Mouse (Mus musculus): ENCODE data around the gene Tatdn2. TPM values are rescaled to one million over a fixed set of nuclear protein-coding genes. Genes with fewer than 3 reads are reported as not detected.
"Not testable (repeated sequence)": the region's sequence is repeated elsewhere in the genome, so short reads cannot be mapped to it uniquely, and the experiment has no call there.

The Tatdn2 gene
- total RNA-seq, 2 experiments from 2014 or later: 69.9 to 75.7 TPM

GRCm38 (mm10) chr6:113668287-113669154, 28.3 kb upstream of the Tatdn2 start:
- peak; percentile 64 to 65 for DNase-seq
- intact Hi-C loops (cut with DNase I): no loop called here

- no peak for DNase-seq
- intact Hi-C loops (cut with DNase I): no loop called here
Measured at GRCm38 (mm10) chr6:113669821-113670220, 27.0 kb upstream of the Tatdn2 start.

GRCm38 (mm10) chr6:113672029-113672428, 24.8 kb upstream of the Tatdn2 start:
- DNase-seq; intact Hi-C loops (cut with DNase I): not testable (repeated sequence)

- intact Hi-C loops (cut with DNase I): no loop called here
- no peak for DNase-seq
Measured at GRCm38 (mm10) chr6:113672989-113673388, 23.9 kb upstream of the Tatdn2 start.

GRCm38 (mm10) chr6:113675234-113675633, 21.6 kb upstream of the Tatdn2 start:
- no peak for DNase-seq
- intact Hi-C loops (cut with DNase I): no loop called here

- no peak for DNase-seq
- intact Hi-C loops (cut with DNase I): no loop called here
Measured at GRCm38 (mm10) chr6:113675991-113676390, 20.9 kb upstream of the Tatdn2 start.

- no peak for DNase-seq
- intact Hi-C loops (cut with DNase I): no loop called here
Measured at GRCm38 (mm10) chr6:113677070-113677734, 19.6 kb upstream of the Tatdn2 start.

GRCm38 (mm10) chr6:113678246-113679012, 18.4 kb upstream of the Tatdn2 start:
- DNase-seq: no peak
- intact Hi-C loops (cut with DNase I): no loop called here

GRCm38 (mm10) chr6:113679993-113680566, 16.8 kb upstream of the Tatdn2 start:
- intact Hi-C loops (cut with DNase I): no loop called here
- no peak for DNase-seq

- intact Hi-C loops (cut with DNase I): loop anchor here (1.0 kb wide), 1 partner anchor 43 kb away; the partner anchor contains the start of gene Irak2
- peak; percentile 84 to 92 for DNase-seq
Measured at GRCm38 (mm10) chr6:113681271-113681670, 15.6 kb upstream of the Tatdn2 start.

- no peak for DNase-seq
- intact Hi-C loops (cut with DNase I): no loop called here
Measured at GRCm38 (mm10) chr6:113683081-113683825, 13.6 kb upstream of the Tatdn2 start.

GRCm38 (mm10) chr6:113686551-113687125, 10.2 kb upstream of the Tatdn2 start:
- no peak for DNase-seq
- intact Hi-C loops (cut with DNase I): no loop called here

- intact Hi-C loops (cut with DNase I): loop anchor here (10.0 kb wide), 1 partner anchor 385 kb away; the partner anchor contains the start of gene Brpf1
- peak; percentile 26 to 46 for DNase-seq
Measured at GRCm38 (mm10) chr6:113690008-113690399, 6.8 kb upstream of the Tatdn2 start.

GRCm38 (mm10) chr6:113690400-113691083, 6.3 kb upstream of the Tatdn2 start:
- peak; percentile 64 to 72 for DNase-seq
- intact Hi-C loops (cut with DNase I): loop anchor here (10.0 kb wide), 1 partner anchor 386 kb away; the partner anchor contains the start of gene Brpf1

- intact Hi-C loops (cut with DNase I): loop anchor here (10.0 kb wide), 1 partner anchor 386 kb away; the partner anchor contains the start of gene Brpf1
- DNase-seq: no peak
Measured at GRCm38 (mm10) chr6:113691084-113691462, 5.8 kb upstream of the Tatdn2 start.

GRCm38 (mm10) chr6:113692661-113693133, 4.2 kb upstream of the Tatdn2 start:
- intact Hi-C loops (cut with DNase I): loop anchor here (10.0 kb wide), 1 partner anchor 388 kb away; the partner anchor contains the start of gene Brpf1
- DNase-seq: no peak

GRCm38 (mm10) chr6:113693377-113693776, 3.5 kb upstream of the Tatdn2 start:
- intact Hi-C loops (cut with DNase I): loop anchor here (10.0 kb wide), 1 partner anchor 389 kb away; the partner anchor contains the start of gene Brpf1

GRCm38 (mm10) chr6:113695203-113695602, 1.6 kb upstream of the Tatdn2 start:
- DNase-seq: no peak
- intact Hi-C loops (cut with DNase I): loop anchor here (5.0 to 10.0 kb wide), 2 partner anchors 58 to 390 kb away; partner anchors contain the start of genes Brpf1 and Irak2

More at GRCm38 (mm10) chr6:113693377-113693776, 3.5 kb upstream of the Tatdn2 start:
- DNase-seq: no peak

Measured in heart, postnatal 10 days (tissue).